Mouse (Mus musculus): ENCODE measurements around the gene Ick. TPM values are rescaled to one million over a fixed set of nuclear protein-coding genes. Genes with fewer than 3 reads are reported as not detected.

The Ick gene
- total RNA-seq, 1 experiment: 5.4 TPM

DNA sequence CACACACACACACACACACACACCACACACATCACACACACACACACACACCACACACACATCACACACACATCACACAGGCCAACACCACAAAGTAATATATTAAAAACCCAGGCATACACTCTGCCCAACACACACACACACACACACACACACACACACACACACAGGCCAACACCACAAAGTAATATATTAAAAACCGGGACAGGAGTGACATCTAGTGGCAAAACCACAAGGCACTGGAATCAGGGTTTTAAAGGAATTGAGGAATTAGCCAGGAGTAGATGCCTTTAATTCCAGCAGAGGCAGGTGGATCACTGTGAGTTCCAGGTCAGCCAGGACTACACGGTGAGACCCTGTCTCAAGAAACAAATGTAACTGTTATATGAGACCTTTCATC lies 30.8 kb upstream of the Ick start:
- DNase-seq (ENCODE audit: low read depth, low spot score): no peak

DNA sequence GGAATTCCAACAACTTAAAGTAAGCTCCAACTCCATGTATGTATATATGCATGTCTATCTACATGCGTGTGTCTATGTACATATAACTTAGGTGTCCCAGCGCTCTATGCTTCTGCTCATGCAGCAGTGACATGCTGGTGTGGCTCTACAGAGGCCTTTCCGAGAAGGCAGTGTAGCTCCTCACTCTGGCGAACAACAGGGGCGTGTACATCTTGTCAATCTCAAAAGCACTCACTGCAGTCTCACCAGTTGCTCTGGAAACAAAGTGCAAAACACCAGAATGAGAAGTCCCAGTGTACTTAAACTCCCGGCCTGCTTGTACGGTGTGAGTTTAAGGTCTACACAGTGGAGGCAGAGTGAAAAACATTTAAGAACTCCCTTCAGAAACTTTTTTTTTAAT lies 27.2 kb upstream of the Ick start:
- H3K9me3 ChIP-seq (ENCODE audit: control insufficient read depth, insufficient read depth, low read depth, low read length): no peaks in the 10 kb centered on the region
- TF ChIP-seq ZC3H11A (IDR thresholded peaks at IDR 0.05; ENCODE audit: borderline replicate concordance, low read depth, low read length) (no peak), ZNF384 (IDR thresholded peaks at IDR 0.05; ENCODE audit: low read depth, low read length) (no peak), CHD2 (IDR thresholded peaks at IDR 0.05; ENCODE audit: low read depth, low read length) (no peak)
- H3K4me1 ChIP-seq (ENCODE audit: control insufficient read depth in 2 of 2, insufficient read depth in 2 of 2, low read length in 2 of 2, poor library complexity in 1 of 2): no peaks in the 10 kb centered on the region
- H3K9ac ChIP-seq (ENCODE audit: insufficient read depth, low read depth, low read length, poor library complexity, severe bottlenecking): no peak overlapping the region
- peaks cover 8% of the 10 kb centered on the region; the same call in 1 of the 2 replicates for H3K36me3 ChIP-seq (ENCODE audit: control insufficient read depth, insufficient read depth, low read length, poor library complexity, severe bottlenecking)
- no peak overlapping the region for H3K27ac ChIP-seq (ENCODE audit: insufficient read depth, low read depth, low read length, poor library complexity, severe bottlenecking)
- in situ Hi-C loops (cut with MboI; ENCODE audit: low sequenced_read_pairs in 2 of 2, unreplicated experiment in 2 of 2): no loop called here
- DNase-seq (ENCODE audit: low read depth, low spot score): no peak
- no peak overlapping the region for H3K4me3 ChIP-seq (ENCODE audit: insufficient read depth in 1 of 2, low read depth in 1 of 2, low read length in 2 of 2, poor library complexity in 1 of 2, severe bottlenecking in 1 of 2)

More for the DNA sequence above, 30.8 kb upstream of the Ick start:
- peak; percentile 43; the same call in 1 of the 2 replicates for TF ChIP-seq ZC3H11A (IDR thresholded peaks at IDR 0.05; ENCODE audit: borderline replicate concordance, low read depth, low read length)
- TF ChIP-seq ZNF384 (IDR thresholded peaks at IDR 0.05; ENCODE audit: low read depth, low read length): no peak
- in situ Hi-C loops (cut with MboI; ENCODE audit: low sequenced_read_pairs in 2 of 2, unreplicated experiment in 2 of 2): no loop called here
- no peak overlapping the region for H3K9ac ChIP-seq (ENCODE audit: insufficient read depth, low read depth, low read length, poor library complexity, severe bottlenecking)
- H3K36me3 ChIP-seq (ENCODE audit: control insufficient read depth, insufficient read depth, low read length, poor library complexity, severe bottlenecking): 0 out of 2 replicates have a peak, but pooled peaks cover under 1% of the 10 kb centered on the region
- no peaks in the 10 kb centered on the region for H3K9me3 ChIP-seq (ENCODE audit: control insufficient read depth, insufficient read depth, low read depth, low read length)
- no peaks in the 10 kb centered on the region for H3K4me1 ChIP-seq (ENCODE audit: control insufficient read depth in 2 of 2, insufficient read depth in 2 of 2, low read length in 2 of 2, poor library complexity in 1 of 2)
- H3K27ac ChIP-seq (ENCODE audit: insufficient read depth, low read depth, low read length, poor library complexity, severe bottlenecking): no peak overlapping the region
- no peak overlapping the region for H3K4me3 ChIP-seq (ENCODE audit: insufficient read depth in 1 of 2, low read depth in 1 of 2, low read length in 2 of 2, poor library complexity in 1 of 2, severe bottlenecking in 1 of 2)

DNA sequence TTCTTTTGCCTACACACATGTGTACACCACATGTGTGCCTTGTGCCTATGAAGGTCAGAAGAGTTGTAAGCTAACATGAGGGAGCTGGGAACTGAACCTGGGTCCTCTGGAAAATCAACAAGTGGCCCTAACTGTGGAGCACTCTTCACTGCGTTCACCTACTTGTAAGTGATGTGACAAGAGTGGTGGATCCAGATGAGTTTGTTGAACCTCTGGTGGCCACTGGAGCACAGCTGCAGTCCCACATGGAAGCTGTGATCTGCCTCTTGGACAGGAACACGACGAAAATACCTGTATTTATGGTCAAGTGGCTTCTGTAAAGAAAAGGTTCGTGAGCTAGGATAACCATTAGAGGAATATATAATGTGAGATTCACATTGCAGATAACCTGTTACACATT lies 24.7 kb upstream of the Ick start:
- TF ChIP-seq HCFC1 (IDR thresholded peaks at IDR 0.05; ENCODE audit: borderline replicate concordance, insufficient read depth, low read length) (no peak), CHD2 (IDR thresholded peaks at IDR 0.05; ENCODE audit: low read depth, low read length) (no peak), ZC3H11A (IDR thresholded peaks at IDR 0.05; ENCODE audit: borderline replicate concordance, low read depth, low read length) (no peak), MAFK (IDR thresholded peaks at IDR 0.05; ENCODE audit: insufficient read depth, low read depth, low read length) (no peak), ZNF384 (IDR thresholded peaks at IDR 0.05; ENCODE audit: low read depth, low read length) (no peak)
- DNase-seq (ENCODE audit: low read depth, low spot score): no peak
- H3K9me3 ChIP-seq (ENCODE audit: control insufficient read depth, insufficient read depth, low read depth, low read length): no peaks in the 10 kb centered on the region
- H3K4me3 ChIP-seq (ENCODE audit: insufficient read depth in 1 of 2, low read depth in 1 of 2, low read length in 2 of 2, poor library complexity in 1 of 2, severe bottlenecking in 1 of 2): no peak overlapping the region
- H3K27ac ChIP-seq (ENCODE audit: insufficient read depth, low read depth, low read length, poor library complexity, severe bottlenecking): no peak overlapping the region
- no peaks in the 10 kb centered on the region for H3K4me1 ChIP-seq (ENCODE audit: control insufficient read depth in 2 of 2, insufficient read depth in 2 of 2, low read length in 2 of 2, poor library complexity in 1 of 2)
- in situ Hi-C loops (cut with MboI; ENCODE audit: low sequenced_read_pairs in 2 of 2, unreplicated experiment in 2 of 2): no loop called here
- peaks cover 8% of the 10 kb centered on the region; the same call in 1 of the 2 replicates for H3K36me3 ChIP-seq (ENCODE audit: control insufficient read depth, insufficient read depth, low read length, poor library complexity, severe bottlenecking)
- no peak overlapping the region for H3K9ac ChIP-seq (ENCODE audit: insufficient read depth, low read depth, low read length, poor library complexity, severe bottlenecking)

DNA sequence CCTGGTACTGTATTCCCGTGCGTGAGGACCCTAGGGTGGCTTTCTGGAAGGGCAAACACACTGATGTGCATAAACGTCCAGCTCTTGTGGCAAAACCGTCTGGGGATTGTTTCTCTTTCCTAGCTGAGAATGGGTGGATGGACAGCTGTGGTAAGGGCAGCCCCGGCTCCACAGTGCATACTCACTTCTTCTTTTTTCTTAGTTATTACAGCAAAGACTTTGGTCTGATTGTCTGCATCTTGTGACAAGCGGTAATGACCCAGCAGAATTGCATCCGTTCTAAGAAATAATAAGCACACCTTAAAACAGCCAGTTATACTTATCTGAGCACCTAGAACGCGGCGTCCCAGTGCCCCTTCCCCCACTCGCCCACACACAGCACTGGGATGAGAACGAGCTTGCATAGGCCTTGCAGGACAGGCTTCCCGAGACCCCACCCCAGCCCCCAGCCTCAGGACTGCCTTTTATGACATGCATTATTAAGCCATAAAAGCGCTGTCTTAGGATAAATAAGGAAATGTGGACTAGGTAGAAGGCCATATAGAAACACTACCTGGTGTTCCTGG lies 23.2 kb upstream of the Ick start:
- H3K4me3 ChIP-seq (ENCODE audit: insufficient read depth in 1 of 2, low read depth in 1 of 2, low read length in 2 of 2, poor library complexity in 1 of 2, severe bottlenecking in 1 of 2): no peak overlapping the region
- H3K9ac ChIP-seq (ENCODE audit: insufficient read depth, low read depth, low read length, poor library complexity, severe bottlenecking): no peak overlapping the region
- peaks cover 0 to under 1% of the 10 kb centered on the region in 2 experiments; a peak in 1 of 4 replicates for H3K4me1 ChIP-seq (ENCODE audit: control insufficient read depth in 2 of 2, insufficient read depth in 2 of 2, low read length in 2 of 2, poor library complexity in 1 of 2)
- H3K36me3 ChIP-seq (ENCODE audit: control insufficient read depth, insufficient read depth, low read length, poor library complexity, severe bottlenecking): peaks cover 8% of the 10 kb centered on the region; the same call in 1 of the 2 replicates
- H3K9me3 ChIP-seq (ENCODE audit: control insufficient read depth, insufficient read depth, low read depth, low read length): no peaks in the 10 kb centered on the region
- in situ Hi-C loops (cut with MboI; ENCODE audit: low sequenced_read_pairs in 2 of 2, unreplicated experiment in 2 of 2): no loop called here
- H3K27ac ChIP-seq (ENCODE audit: insufficient read depth, low read depth, low read length, poor library complexity, severe bottlenecking): no peak overlapping the region
- no peak for TF ChIP-seq ZC3H11A (IDR thresholded peaks at IDR 0.05; ENCODE audit: borderline replicate concordance, low read depth, low read length)
- TF ChIP-seq HCFC1 (IDR thresholded peaks at IDR 0.05; ENCODE audit: borderline replicate concordance, insufficient read depth, low read length): no peak
- DNase-seq (ENCODE audit: low read depth, low spot score): no peak

DNA sequence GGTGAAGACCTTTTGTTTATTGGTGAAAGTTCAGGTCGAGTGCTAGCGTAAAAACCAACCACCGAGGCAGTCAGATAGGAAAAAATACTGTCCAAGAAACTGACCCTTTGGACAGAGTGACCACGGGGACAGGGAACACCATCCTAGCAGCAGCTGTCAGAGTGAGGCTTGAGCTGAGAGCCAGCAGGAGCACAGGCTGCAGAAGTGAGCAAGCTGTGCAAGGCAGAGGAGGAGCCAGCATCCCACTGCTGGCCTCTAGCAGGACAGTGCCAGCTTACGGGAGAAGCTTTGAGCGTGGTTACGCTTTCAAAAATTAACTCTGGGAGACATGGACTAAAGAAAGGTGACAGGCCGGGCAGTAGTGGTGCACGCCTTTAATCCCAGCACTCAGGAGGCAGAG lies 21.2 kb upstream of the Ick start:
- Histone ChIP-seq H3K9me3 (ENCODE audit: control insufficient read depth, insufficient read depth, low read depth, low read length) (no peaks in the 10 kb centered on the region), H3K27ac (ENCODE audit: insufficient read depth, low read depth, low read length, poor library complexity, severe bottlenecking) (no peak overlapping the region), H3K9ac (ENCODE audit: insufficient read depth, low read depth, low read length, poor library complexity, severe bottlenecking) (no peak overlapping the region), H3K4me1 (ENCODE audit: control insufficient read depth in 2 of 2, insufficient read depth in 2 of 2, low read length in 2 of 2, poor library complexity in 1 of 2) (peaks cover 0 to 2% of the 10 kb centered on the region in 2 experiments; a peak in 2 of 4 replicates), H3K36me3 (ENCODE audit: control insufficient read depth, insufficient read depth, low read length, poor library complexity, severe bottlenecking) (peaks cover 8% of the 10 kb centered on the region; the same call in 1 of the 2 replicates), H3K4me3 (ENCODE audit: insufficient read depth in 1 of 2, low read depth in 1 of 2, low read length in 2 of 2, poor library complexity in 1 of 2, severe bottlenecking in 1 of 2) (no peak overlapping the region)
- TF ChIP-seq ZNF384 (IDR thresholded peaks at IDR 0.05; ENCODE audit: low read depth, low read length) (no peak), MAFK (IDR thresholded peaks at IDR 0.05; ENCODE audit: insufficient read depth, low read depth, low read length) (no peak), ZC3H11A (IDR thresholded peaks at IDR 0.05; ENCODE audit: borderline replicate concordance, low read depth, low read length) (no peak), HCFC1 (IDR thresholded peaks at IDR 0.05; ENCODE audit: borderline replicate concordance, insufficient read depth, low read length) (no peak), CHD2 (IDR thresholded peaks at IDR 0.05; ENCODE audit: low read depth, low read length) (no peak)
- in situ Hi-C loops (cut with MboI; ENCODE audit: low sequenced_read_pairs in 2 of 2, unreplicated experiment in 2 of 2): no loop called here
- DNase-seq (ENCODE audit: low read depth, low spot score): no peak
